Mouse (Mus musculus): ENCODE measurements around the gene Evpl. TPM values are rescaled to one million over a fixed set of nuclear protein-coding genes. Genes with fewer than 3 reads are reported as not detected.

Evpl gene
- 3.9 and 4.1 TPM in 2 replicates for polyA plus RNA-seq (2015; fragmentation: Nextera tagmentation; extraction: Ambion mirVana)

- no peaks in the 10 kb centered on the region for H3K27me3 ChIP-seq (ENCODE audit: insufficient read depth, low read length)
- DNase-seq (ENCODE audit: low spot score), result peak; percentile 67
- no peak for TF ChIP-seq CTCF (IDR thresholded peaks at IDR 0.05; ENCODE audit: low read depth)
- peak within 1 kb of the TSS; percentile 62 for H3K4me2 ChIP-seq (ENCODE audit: low read length)
- 9% methylated on average over 31 of the region's 31 CpGs for WGBS
- peak; percentile 87 for ATAC-seq (replicated peaks; ENCODE audit: low FRiP score, low read depth)
- H3K36me3 ChIP-seq (ENCODE audit: insufficient read depth, low read length), result no peaks in the 10 kb centered on the region
- no peaks in the 10 kb centered on the region for H3K9me3 ChIP-seq (replicated peaks; ENCODE audit: low read length)
- peak within 1 kb of the TSS; percentile 62 for H3K9ac ChIP-seq (ENCODE audit: low read depth, low read length)
- peak within 1 kb of the TSS; percentile 28 for H3K4me3 ChIP-seq (replicated peaks; ENCODE audit: low read depth, low read length)
- peak within 1 kb of the TSS; percentile 64 for H3K27ac ChIP-seq
- peaks cover 22% of the 10 kb centered on the region; the same call in 1 of the 2 replicates for H3K4me1 ChIP-seq (replicated peaks; ENCODE audit: insufficient read depth, low read length)
These were observed at the start of gene Evpl for GRCm38 (mm10) chr11:116237742-116238395. TSS of gene Evpl (minus strand) at chr11:116238077.

GRCm38 (mm10) chr11:116287351-116287750 is 49.5 kb upstream of the Evpl start:
- no peak for DNase-seq (ENCODE audit: low spot score)
- Histone ChIP-seq H3K9ac (ENCODE audit: low read depth, low read length) (no peak overlapping the region), H3K27me3 (ENCODE audit: insufficient read depth, low read length) (peaks cover 18% of the 10 kb centered on the region), H3K4me3 (replicated peaks; ENCODE audit: low read depth, low read length) (no peak overlapping the region), H3K4me2 (ENCODE audit: low read length) (no peak overlapping the region), H3K36me3 (ENCODE audit: insufficient read depth, low read length) (peaks cover 32% of the 10 kb centered on the region), H3K4me1 (replicated peaks; ENCODE audit: insufficient read depth, low read length) (no peaks in the 10 kb centered on the region), H3K27ac (no peak overlapping the region), H3K9me3 (replicated peaks; ENCODE audit: low read length) (no peaks in the 10 kb centered on the region)
- 67% methylated on average over 5 of the region's 5 CpGs for WGBS
- no peak for ATAC-seq (replicated peaks; ENCODE audit: low FRiP score, low read depth)
- no peak for TF ChIP-seq CTCF (IDR thresholded peaks at IDR 0.05; ENCODE audit: low read depth)

GRCm38 (mm10) chr11:116285770-116286191 is 47.9 kb upstream of the Evpl start:
- no peak for TF ChIP-seq CTCF (IDR thresholded peaks at IDR 0.05; ENCODE audit: low read depth)
- Histone ChIP-seq H3K27ac (0 out of 2 replicates have a peak overlapping the region, but pooled peaks have one; percentile 13), H3K4me2 (ENCODE audit: low read length) (no peak overlapping the region), H3K9ac (ENCODE audit: low read depth, low read length) (no peak overlapping the region), H3K36me3 (ENCODE audit: insufficient read depth, low read length) (peaks cover 25% of the 10 kb centered on the region; the same call in 1 of the 2 replicates), H3K4me1 (replicated peaks; ENCODE audit: insufficient read depth, low read length) (peaks cover 6% of the 10 kb centered on the region; the same call in 1 of the 2 replicates), H3K4me3 (replicated peaks; ENCODE audit: low read depth, low read length) (no peak overlapping the region), H3K9me3 (replicated peaks; ENCODE audit: low read length) (no peaks in the 10 kb centered on the region), H3K27me3 (ENCODE audit: insufficient read depth, low read length) (peaks cover 30% of the 10 kb centered on the region)
- ATAC-seq (replicated peaks; ENCODE audit: low FRiP score, low read depth) (peak; percentile 38), DNase-seq (ENCODE audit: low spot score) (peak; percentile 83)
- WGBS, result 30% methylated on average over 7 of the region's 7 CpGs

GRCm38 (mm10) chr11:116283982-116284381 is 46.1 kb upstream of the Evpl start:
- H3K27ac ChIP-seq, result no peak overlapping the region
- peaks cover 37% of the 10 kb centered on the region for H3K27me3 ChIP-seq (ENCODE audit: insufficient read depth, low read length)
- H3K4me2 ChIP-seq (ENCODE audit: low read length), result no peak overlapping the region
- H3K9ac ChIP-seq (ENCODE audit: low read depth, low read length), result no peak overlapping the region
- no peaks in the 10 kb centered on the region for H3K9me3 ChIP-seq (replicated peaks; ENCODE audit: low read length)
- WGBS, result 40% methylated on average over 6 of the region's 6 CpGs
- peaks cover 11% of the 10 kb centered on the region; the same call in 1 of the 2 replicates for H3K36me3 ChIP-seq (ENCODE audit: insufficient read depth, low read length)
- H3K4me3 ChIP-seq (replicated peaks; ENCODE audit: low read depth, low read length), result no peak overlapping the region
- ATAC-seq (replicated peaks; ENCODE audit: low FRiP score, low read depth) (no peak), DNase-seq (ENCODE audit: low spot score) (no peak)
- peaks cover 6% of the 10 kb centered on the region; the same call in 1 of the 2 replicates for H3K4me1 ChIP-seq (replicated peaks; ENCODE audit: insufficient read depth, low read length)
- no peak for TF ChIP-seq CTCF (IDR thresholded peaks at IDR 0.05; ENCODE audit: low read depth)

GRCm38 (mm10) chr11:116282912-116283521 is 45.1 kb upstream of the Evpl start:
- H3K9me3 ChIP-seq (replicated peaks; ENCODE audit: low read length), result no peaks in the 10 kb centered on the region
- 9% methylated on average over 48 of the region's 48 CpGs for WGBS

GRCm38 (mm10) chr11:116282089-116282488 is 44.2 kb upstream of the Evpl start:
- peak; percentile 52 for TF ChIP-seq CTCF (IDR thresholded peaks at IDR 0.05; ENCODE audit: low read depth)
- 3% methylated on average over 11 of the region's 11 CpGs for WGBS
- Histone ChIP-seq H3K36me3 (ENCODE audit: insufficient read depth, low read length) (no peaks in the 10 kb centered on the region), H3K9ac (ENCODE audit: low read depth, low read length) (0 out of 2 replicates have a peak overlapping the region, but pooled peaks have one; percentile 5), H3K9me3 (replicated peaks; ENCODE audit: low read length) (no peaks in the 10 kb centered on the region), H3K4me2 (ENCODE audit: low read length) (peak overlapping the region; percentile 48), H3K4me3 (replicated peaks; ENCODE audit: low read depth, low read length) (peak overlapping the region; percentile 26), H3K4me1 (replicated peaks; ENCODE audit: insufficient read depth, low read length) (peaks cover 6% of the 10 kb centered on the region; the same call in 1 of the 2 replicates), H3K27ac (no peak overlapping the region), H3K27me3 (ENCODE audit: insufficient read depth, low read length) (peaks cover 37% of the 10 kb centered on the region)
- peak; percentile 63 for DNase-seq (ENCODE audit: low spot score)
- ATAC-seq (replicated peaks; ENCODE audit: low FRiP score, low read depth), result no peak

More at GRCm38 (mm10) chr11:116282912-116283521, 45.1 kb upstream of the Evpl start:
- H3K4me2 ChIP-seq (ENCODE audit: low read length), result peak overlapping the region; percentile 13; the same call in 1 of the 2 replicates
- peaks cover 37% of the 10 kb centered on the region for H3K27me3 ChIP-seq (ENCODE audit: insufficient read depth, low read length)
- peaks cover 5% of the 10 kb centered on the region; the same call in 1 of the 2 replicates for H3K36me3 ChIP-seq (ENCODE audit: insufficient read depth, low read length)
- H3K4me3 ChIP-seq (replicated peaks; ENCODE audit: low read depth, low read length), result no peak overlapping the region
- H3K4me1 ChIP-seq (replicated peaks; ENCODE audit: insufficient read depth, low read length), result peaks cover 6% of the 10 kb centered on the region; the same call in 1 of the 2 replicates
- TF ChIP-seq CTCF (IDR thresholded peaks at IDR 0.05; ENCODE audit: low read depth), result no peak
- H3K27ac ChIP-seq, result no peak overlapping the region
- no peak overlapping the region for H3K9ac ChIP-seq (ENCODE audit: low read depth, low read length)
- DNase-seq (ENCODE audit: low spot score), result no peak
- no peak for ATAC-seq (replicated peaks; ENCODE audit: low FRiP score, low read depth)

All from kidney, postnatal 0 days (tissue).